Comparison of ENCODE assay signal across 9 mouse cellular contexts in genomic region chr10:94623617-94624016, GRCm38 (mm10).
DNase-seq lines count a peak whose midpoint lies in the region.
"Had no signal": no experiment of that assay in that cellular context is flagged by ENCODE, and none has a peak within 500 bp of the region (broad histone marks: within the 10 kb centered on the region; RNA-seq: fewer than 3 reads in every experiment).

No protein-coding gene starts in this region.

- peak; percentile 93 for DNase-seq in MN1 (ENCODE audit: low spot score)
- DNase-seq in cerebellum, adult 8-10 months, result peak; percentile 78
- DNase-seq in forelimb bud, embryonic 11.5 days (ENCODE audit: low read depth, low spot score), result peak; percentile 88
- peak; percentile 89 for DNase-seq in hindbrain, embryonic 10.5 days (ENCODE audit: low spot score)
- DNase-seq in layer of hippocampus, adult 9-10 months (ENCODE audit: low spot score), result peak; percentile 85
- peak; percentile 79 for DNase-seq in lung, postnatal 25 days (ENCODE audit: low spot score)
- peak; percentile 92 for DNase-seq in retina, postnatal 1 day
- DNase-seq in thymus, postnatal 36 days, result peak; percentile 46 to 52

- H3K27ac ChIP-seq in hindbrain, embryonic 10.5 days, result peak overlapping the region; percentile 66
- H3K27ac ChIP-seq: macrophage had no signal

- H3K9me3 ChIP-seq in hindbrain, embryonic 10.5 days, result no peaks in the 10 kb centered on the region

- H3K27me3 ChIP-seq in hindbrain, embryonic 10.5 days (ENCODE audit: insufficient read depth, poor library complexity, severe bottlenecking), result peaks cover 78% of the 10 kb centered on the region

- H3K4me3 ChIP-seq in hindbrain, embryonic 10.5 days, result no peak overlapping the region

- no peaks in the 10 kb centered on the region for H3K36me3 ChIP-seq in hindbrain, embryonic 10.5 days

- 2% methylated on average over 10 of the region's 10 CpGs for WGBS in hindbrain, embryonic 10.5 days

- H3K4me1 ChIP-seq in hindbrain, embryonic 10.5 days (replicated peaks), result peaks cover 39% of the 10 kb centered on the region
